Mouse (Mus musculus) E14TG2a.4 (cell line): ENCODE data around the gene Neurod6.

ENCODE experiments used
- CTCF ChIP-seq: conservative IDR thresholded peaks from 2 replicates; pipeline ENCODE4 v1.5.1; 2014; ENCODE audit warnings: low read length
- NANOG ChIP-seq: IDR thresholded peaks from 2 replicates; pipeline ENCODE4 v1.6.1; 2014; ENCODE audit warnings: borderline replicate concordance, low read length, mixed read lengths

DNA sequence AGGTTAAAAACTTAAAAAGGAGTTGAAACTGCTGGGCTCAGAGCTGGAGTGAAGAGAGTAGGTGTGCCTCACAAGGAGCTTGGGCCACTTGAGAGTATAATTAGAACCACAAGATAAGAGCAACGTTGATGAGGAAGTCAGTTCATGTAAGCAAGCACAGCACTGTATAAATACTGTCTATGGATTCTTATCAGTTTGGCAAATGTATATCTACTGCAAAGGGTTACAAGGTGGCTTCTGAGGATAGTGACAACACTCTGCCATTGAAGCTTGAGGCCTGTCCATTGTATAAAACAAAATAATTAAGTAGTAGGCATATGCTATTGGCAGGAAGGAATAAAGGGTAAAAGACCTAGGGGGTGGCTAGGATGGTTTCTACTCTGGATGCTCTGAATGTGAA lies 46.4 kb downstream of the Neurod6 start:
- TF ChIP-seq CTCF, result no peak
- no peak for TF ChIP-seq NANOG
